Mouse (Mus musculus) small intestine, adult 2 months (tissue): ENCODE results near the gene Hnrnpk.

Experiments
- CTCF ChIP-seq: fragments of 200-500 bp; IDR thresholded peaks from 2 replicates; pipeline ENCODE4 v1.5.1; 2012; ENCODE audit warnings: low read depth, mild to moderate bottlenecking, control low read depth, inconsistent platforms, low read length, moderate library complexity, mixed read lengths; ENCODE audit not compliant: insufficient replicate concordance, insufficient read length; ENCODE audit errors: extremely low read depth
- POLR2A ChIP-seq: fragments of 200-500 bp; IDR thresholded peaks from 2 replicates; pipeline ENCODE4 v1.6.1; 2012; ENCODE audit warnings: low read depth, mild to moderate bottlenecking, control low read depth, inconsistent platforms, low read length, moderate library complexity

DNA sequence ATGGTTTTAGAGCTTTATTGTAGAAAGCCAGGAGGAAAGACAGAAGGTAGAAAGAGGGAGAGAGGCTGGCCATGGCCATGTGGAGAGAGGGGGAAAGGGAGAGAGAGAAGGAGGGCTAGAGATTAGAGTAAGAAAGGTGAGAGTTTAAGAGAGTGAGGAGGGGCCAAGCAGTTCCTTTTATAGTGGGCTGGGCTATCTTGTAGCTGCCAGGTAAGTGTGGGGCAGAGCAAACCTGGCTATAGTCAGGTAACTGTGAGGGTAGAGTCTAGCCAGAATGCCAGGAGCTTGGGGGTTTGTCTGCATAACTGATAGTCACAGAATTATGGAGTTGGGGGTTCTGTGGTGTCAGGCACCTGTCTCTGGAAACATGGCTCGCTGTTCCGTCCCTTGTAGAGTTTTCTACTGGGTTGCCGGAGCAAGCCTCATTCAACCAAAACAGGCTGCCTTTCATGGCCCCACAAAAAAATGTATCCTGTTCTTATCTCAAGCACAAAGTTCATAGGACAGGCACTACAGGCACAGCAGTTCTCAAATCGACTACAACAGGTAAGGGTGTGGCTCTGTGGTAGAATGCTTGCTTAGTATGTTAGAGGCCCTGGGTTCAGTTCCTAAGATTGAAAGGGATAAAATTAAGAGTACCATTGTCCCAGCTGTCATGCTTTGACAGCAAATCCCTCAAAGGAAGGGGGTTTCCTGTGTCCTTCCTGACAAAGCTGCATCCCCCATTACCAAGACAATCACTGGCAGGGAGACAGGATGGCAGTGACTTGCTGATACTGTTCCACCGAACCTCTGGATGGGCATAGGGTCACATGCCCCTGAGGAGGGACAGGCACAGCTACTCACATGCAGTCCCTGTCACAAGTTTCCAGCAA, 30.6 kb downstream of the Hnrnpk start:
- TF ChIP-seq CTCF (no peak), POLR2A (no peak)
